Mouse (Mus musculus) heart, postnatal 36 days (tissue): Measurements from ENCODE around the gene Adprm. TPM values are rescaled to one million over a fixed set of nuclear protein-coding genes. Genes with fewer than 3 reads are reported as not detected.

Experiments used
- DNase-seq, 2 experiments: peaks; one replicate each; pipeline ENCODE4 v3.0.0; 2021 to 2022
- intact Hi-C: fragments of 180-260 bp; cut with DNase I; formaldehyde crosslinking; loops from one replicate; pipeline ENCODE4 v1.15.1; 2025
- microRNA-seq, 2 experiments: library from miRNA; unstranded; fragments of <30 nt; microRNA quantifications; one replicate each; pipeline ENCODE4 v1.2.0; 2021; ENCODE audit warnings: borderline number of aligned reads in 2 of 2
- total RNA-seq, 2 experiments: library from RNA; stranded (reverse); gene quantifications; 2 replicates each; pipeline ENCODE4 v1.2.3; 2021

The Adprm gene
- total RNA-seq, 2 experiments from 2014 or later = 12.5 to 16.3 TPM

- intact Hi-C loops = no loop called here
- no peak for DNase-seq
Measured at GRCm38 (mm10) chr11:66992150-66992549, 60.2 kb downstream of the Adprm start.

Small RNAs within 50 kb of the gene (microRNA-seq; reads per million reads assigned to microRNA genes)
- 0 reads per million in 2 experiments for gene Mir6923

Other genes starting within 250 kb of the Adprm start
- 10 to 100 TPM in 1 of 2 experiments, 1 to 10 TPM in 1; 4.6 to 13.9 TPM for gene Pirt, start 140.6 kb downstream of the Adprm start, total RNA-seq
- not detected for gene Tmem238l, start 96.0 kb downstream of the Adprm start, total RNA-seq
- 1 to 10 TPM; 1.5 to 1.9 TPM for gene Tmem220, start 27.4 kb downstream of the Adprm start, total RNA-seq
- gene Sco1, start 76 bp upstream of the Adprm start, total RNA-seq = 10 to 100 TPM; 17.9 to 21.2 TPM
- gene Myh3, start 25.7 kb upstream of the Adprm start, total RNA-seq = not detected
- not detected for gene Myh2, start 118.4 kb upstream of the Adprm start, total RNA-seq
- not detected for gene Myh1, start 147.5 kb upstream of the Adprm start, total RNA-seq
- under 1 TPM in 1 of 2 experiments, not detected in 1; 0.08 TPM for gene Myh4, start 185.4 kb upstream of the Adprm start, total RNA-seq
- gene Myh8, start 224.5 kb upstream of the Adprm start, total RNA-seq = under 1 TPM; 0.05 to 0.17 TPM